Mouse (Mus musculus): ENCODE measurements around the gene Wnt8b. TPM values are rescaled to one million over a fixed set of nuclear protein-coding genes. Genes with fewer than 3 reads are reported as not detected.
A peak's percentile ranks its signal among the peaks of the same experiment; 100 is the strongest.

Wnt8b gene
- polyA plus RNA-seq, 1 experiment = not detected

- WGBS = 95% methylated on average over 4 of the region's 4 CpGs
These were observed 59.5 kb downstream of the Wnt8b start, which contains the start of gene Gm20538 for GRCm38 (mm10) chr19:44552731-44553130. TSS of gene Gm20538 (minus strand) at chr19:44552831.

GRCm38 (mm10) chr19:44553286-44553685, 60.0 kb downstream of the Wnt8b start:
- TF ChIP-seq POLR2A (IDR thresholded peaks at IDR 0.05; ENCODE audit: borderline replicate concordance, extremely low read depth, low read depth, low read length) = no peak
- no peak for TF ChIP-seq CTCF (IDR thresholded peaks at IDR 0.05; ENCODE audit: insufficient read depth, low read length)
- no peak for DNase-seq
- WGBS = 88% methylated on average over 4 of the region's 4 CpGs
- Histone ChIP-seq H3K4me3 (replicated peaks; ENCODE audit: extremely low read depth, low read depth, low read length) (no peak overlapping the region), H3K4me1 (ENCODE audit: control insufficient read depth, insufficient read depth, low read length) (no peaks in the 10 kb centered on the region)

More at GRCm38 (mm10) chr19:44552731-44553130, 59.5 kb downstream of the Wnt8b start, which contains the start of gene Gm20538:
- H3K4me3 ChIP-seq (replicated peaks; ENCODE audit: extremely low read depth, low read depth, low read length) = no peak within 1 kb of the TSS
- H3K4me1 ChIP-seq (ENCODE audit: control insufficient read depth, insufficient read depth, low read length) = no peaks in the 10 kb centered on the region
- TF ChIP-seq CTCF (IDR thresholded peaks at IDR 0.05; ENCODE audit: insufficient read depth, low read length) = no peak
- no peak for DNase-seq

GRCm38 (mm10) chr19:44554490-44554860, 61.2 kb downstream of the Wnt8b start:
- TF ChIP-seq POLR2A (IDR thresholded peaks at IDR 0.05; ENCODE audit: borderline replicate concordance, extremely low read depth, low read depth, low read length) (no peak), CTCF (IDR thresholded peaks at IDR 0.05; ENCODE audit: insufficient read depth, low read length) (no peak)
- Histone ChIP-seq H3K4me1 (ENCODE audit: control insufficient read depth, insufficient read depth, low read length) (no peaks in the 10 kb centered on the region), H3K4me3 (replicated peaks; ENCODE audit: extremely low read depth, low read depth, low read length) (peak overlapping the region; percentile 99)
- no peak for DNase-seq
- WGBS = 4% methylated on average over 8 of the region's 8 CpGs

GRCm38 (mm10) chr19:44554861-44555590, 61.8 kb downstream of the Wnt8b start, which contains the start of gene Ndufb8:
TSS of gene Ndufb8 (minus strand) at chr19:44555440.
- H3K4me3 ChIP-seq (replicated peaks; ENCODE audit: extremely low read depth, low read depth, low read length) = peak within 1 kb of the TSS; percentile 99
- DNase-seq = peak; percentile 96
- under 1% methylated on average over 50 of the region's 50 CpGs for WGBS
- TF ChIP-seq POLR2A (IDR thresholded peaks at IDR 0.05; ENCODE audit: borderline replicate concordance, extremely low read depth, low read depth, low read length) (peak; percentile 88; the same call in 1 of the 2 replicates), CTCF (IDR thresholded peaks at IDR 0.05; ENCODE audit: insufficient read depth, low read length) (no peak)
- H3K4me1 ChIP-seq (ENCODE audit: control insufficient read depth, insufficient read depth, low read length) = no peaks in the 10 kb centered on the region

GRCm38 (mm10) chr19:44562652-44563206, 69.5 kb downstream of the Wnt8b start, which contains the start of gene Hif1an:
TSS of gene Hif1an (plus strand) at chr19:44562850.
- WGBS = under 1% methylated on average over 33 of the region's 33 CpGs
- peak; percentile 62; the same call in 1 of the 2 replicates for TF ChIP-seq POLR2A (IDR thresholded peaks at IDR 0.05; ENCODE audit: borderline replicate concordance, extremely low read depth, low read depth, low read length)
- peak; percentile 93 for TF ChIP-seq CTCF (IDR thresholded peaks at IDR 0.05; ENCODE audit: insufficient read depth, low read length)
- Histone ChIP-seq H3K4me1 (ENCODE audit: control insufficient read depth, insufficient read depth, low read length) (peaks cover 3% of the 10 kb centered on the region; the same call in 1 of the 2 replicates), H3K4me3 (replicated peaks; ENCODE audit: extremely low read depth, low read depth, low read length) (peak within 1 kb of the TSS; percentile 87)
- peak; percentile 92 for DNase-seq

Other genes starting within 250 kb of the Wnt8b start
- 289 and 384 TPM in 2 replicates for gene Scd2, start 199.8 kb upstream of the Wnt8b start, polyA plus RNA-seq (2012; rRNA removed)
- 0.46 and 0.97 TPM in 2 replicates for gene Scd4, start 160.4 kb upstream of the Wnt8b start, polyA plus RNA-seq (2012; rRNA removed)
- 3,425 and 3,454 TPM in 2 replicates for gene Scd1, start 85.6 kb upstream of the Wnt8b start, polyA plus RNA-seq (2012; rRNA removed)
- gene Sec31b, start 52.4 kb downstream of the Wnt8b start, polyA plus RNA-seq (2012; rRNA removed) = 3.6 TPM in 2 replicates
- gene Gm20538, start 59.4 kb downstream of the Wnt8b start, polyA plus RNA-seq (2012; rRNA removed) = not detected in 2 replicates
- gene Ndufb8, start 62.0 kb downstream of the Wnt8b start, polyA plus RNA-seq (2012; rRNA removed) = 251 and 363 TPM in 2 replicates
- 15.2 and 27.0 TPM in 2 replicates for gene Hif1an, start 69.4 kb downstream of the Wnt8b start, polyA plus RNA-seq (2012; rRNA removed)

Data from lung, adult 2 months (tissue).